Comparison of ENCODE assay signal across 14 mouse cellular contexts in the genomic region with DNA sequence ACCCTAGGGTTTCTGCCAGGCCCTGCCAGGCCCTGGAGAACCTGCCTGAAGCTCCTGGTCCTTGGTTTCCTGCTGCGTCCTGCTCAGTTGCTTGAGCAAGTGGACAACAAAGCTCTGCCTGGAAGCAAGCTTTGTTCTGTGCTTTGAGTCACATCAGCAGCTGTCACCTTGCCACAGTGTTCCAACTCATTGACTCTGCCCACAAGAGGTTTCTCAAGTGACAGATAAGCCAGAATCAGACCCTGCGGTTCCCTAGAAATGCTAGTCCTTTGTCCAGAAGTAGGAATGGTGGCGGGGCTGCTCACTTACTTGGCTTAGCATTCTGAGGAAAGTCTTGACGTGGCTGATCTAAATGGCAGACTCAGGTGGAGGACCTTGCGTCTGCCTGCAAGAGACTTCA. TPM values are rescaled to one million over a fixed set of nuclear protein-coding genes. Genes with fewer than 3 reads are reported as not detected.
DNase-seq lines count a peak whose midpoint lies in the region; ATAC-seq and TF ChIP-seq lines count a peak whose summit lies in the region.
"Had no signal": no experiment of that assay in that cellular context is flagged by ENCODE, and none has a peak within 500 bp of the region (broad histone marks: within the 10 kb centered on the region; RNA-seq: fewer than 3 reads in every experiment).

No protein-coding gene starts in this region.

- H3K4me2 ChIP-seq in heart, embryonic 13.5 days: no peak overlapping the region
- H3K4me2 ChIP-seq in forebrain, embryonic 16.5 days (ENCODE audit: low read length): no peak overlapping the region
- H3K4me2 ChIP-seq: hindbrain, embryonic 13.5 days had no signal

- TF ChIP-seq POLR2A in bone marrow, adult 2 months (IDR thresholded peaks at IDR 0.05; ENCODE audit: borderline replicate concordance, control insufficient read depth, low read depth, low read length): no peak

- H3K9ac ChIP-seq in heart, embryonic 13.5 days: no peak overlapping the region
- no peak overlapping the region for H3K9ac ChIP-seq in forebrain, embryonic 16.5 days (replicated peaks; ENCODE audit: low read depth, low read length)
- H3K9ac ChIP-seq: hindbrain, embryonic 13.5 days had no signal

- H3K9me3 ChIP-seq in heart, embryonic 13.5 days: no peaks in the 10 kb centered on the region
- H3K9me3 ChIP-seq in forebrain, embryonic 16.5 days (ENCODE audit: control insufficient read depth, low read length): peaks cover 2% of the 10 kb centered on the region; the same call in 1 of the 2 replicates
- H3K9me3 ChIP-seq: forebrain, embryonic 10.5 days; hindbrain, embryonic 13.5 days had no signal

- DNase-seq in heart, adult 8-10 months (ENCODE audit: low spot score): no peak
- peak; percentile 28 to 43 for DNase-seq in spleen, adult 18-20 months
- DNase-seq in spleen, postnatal 4 days (ENCODE audit: low spot score in 2 of 2): no peak
- DNase-seq in naive thymus-derived CD4-positive, alpha-beta T cell, adult 2 months (ENCODE audit: low read depth): peak; percentile 46
- DNase-seq in kidney, postnatal 25 days: no peak
- DNase-seq: adrenal gland, postnatal 36 days; gastrocnemius, postnatal 10 days; kidney, adult 2 months had no signal

- H3K27me3 ChIP-seq in heart, embryonic 13.5 days (replicated peaks): no peaks in the 10 kb centered on the region
- H3K27me3 ChIP-seq in forebrain, embryonic 16.5 days (replicated peaks; ENCODE audit: control insufficient read depth, insufficient read depth, low read length): no peaks in the 10 kb centered on the region
- H3K27me3 ChIP-seq: hindbrain, embryonic 13.5 days had no signal

- WGBS in heart, embryonic 13.5 days: 40% methylated on average over 5 of the region's 5 CpGs
- 46% methylated on average over 5 of the region's 5 CpGs for WGBS in bone marrow, adult 2 months
- 76% methylated on average over 5 of the region's 5 CpGs for WGBS in forebrain, embryonic 16.5 days

- H3K4me1 ChIP-seq in heart, embryonic 13.5 days: peaks cover 29% of the 10 kb centered on the region
- peaks cover 9% of the 10 kb centered on the region for H3K4me1 ChIP-seq in bone marrow, adult 2 months (ENCODE audit: control insufficient read depth, insufficient read depth, low read length)
- no peaks in the 10 kb centered on the region; the same call in 1 of the 2 replicates for H3K4me1 ChIP-seq in forebrain, embryonic 16.5 days (replicated peaks; ENCODE audit: control insufficient read depth, insufficient read depth, low read length)
- H3K4me1 ChIP-seq: forebrain, embryonic 10.5 days; hindbrain, embryonic 13.5 days had no signal

- H3K4me3 ChIP-seq in heart, embryonic 13.5 days: no peak overlapping the region
- H3K4me3 ChIP-seq in bone marrow, adult 2 months (replicated peaks; ENCODE audit: control insufficient read depth, low read depth, low read length): no peak overlapping the region
- H3K4me3 ChIP-seq in forebrain, embryonic 16.5 days (replicated peaks; ENCODE audit: low read length): no peak overlapping the region
- H3K4me3 ChIP-seq: forebrain, embryonic 10.5 days; hindbrain, embryonic 13.5 days had no signal

- H3K36me3 ChIP-seq in heart, embryonic 13.5 days: no peaks in the 10 kb centered on the region
- H3K36me3 ChIP-seq in forebrain, embryonic 16.5 days (ENCODE audit: control insufficient read depth, insufficient read depth): no peaks in the 10 kb centered on the region
- H3K36me3 ChIP-seq: forebrain, embryonic 10.5 days; hindbrain, embryonic 13.5 days had no signal

- H3K27ac ChIP-seq in heart, embryonic 13.5 days (replicated peaks): peak overlapping the region; percentile 58
- peak overlapping the region; percentile 59 for H3K27ac ChIP-seq in bone marrow, adult 2 months (ENCODE audit: control insufficient read depth, insufficient read depth, low read depth, low read length, poor library complexity)
- H3K27ac ChIP-seq in forebrain, embryonic 16.5 days (ENCODE audit: low read length): no peak overlapping the region
- H3K27ac ChIP-seq: forebrain, embryonic 10.5 days; hindbrain, embryonic 13.5 days; macrophage had no signal

- TF ChIP-seq CTCF in bone marrow, adult 2 months (IDR thresholded peaks at IDR 0.05; ENCODE audit: control insufficient read depth, insufficient read depth, low read length): no peak

- ATAC-seq in heart, embryonic 13.5 days (ENCODE audit: extremely low read depth, insufficient number of reproducible peaks, low FRiP score, low TSS enrichment): no peak
- no peak for ATAC-seq in forebrain, embryonic 16.5 days

RNA-seq across cellular contexts. Expression of a gene that starts 2.9 kb away (rescaled TPM):
- polyA plus RNA-seq in heart, embryonic 13.5 days (2015; fragmentation: Nextera tagmentation; extraction: Ambion mirVana): 12.9 and 13.5 TPM in 2 replicates
- total RNA-seq in heart, adult 8-10 months (2022): 10 to 100 TPM; 17.2 to 23.8 (median 19.1) TPM
- polyA plus RNA-seq in bone marrow, adult 2 months (2011; ENCODE audit: insufficient read depth, insufficient read length, low replicate concordance, missing spikeins): 7.2 and 22.6 TPM in 2 replicates
- 45.5 and 50.4 TPM in 2 replicates for polyA plus RNA-seq in forebrain, embryonic 16.5 days (2015; fragmentation: Nextera tagmentation; extraction: Ambion mirVana)

Comparison
In these comparisons a context has a peak if more than half of its experiments do, and no peak if none do; other contexts are left out.
1. DNase-seq: peak in spleen, adult 18-20 months (2 of 2) and naive thymus-derived CD4-positive, alpha-beta T cell, adult 2 months (single experiment); none in heart, adult 8-10 months (single experiment), spleen, postnatal 4 days (0 of 2) and kidney, postnatal 25 days (0 of 2).